Mouse (Mus musculus) kidney, postnatal 0 days (tissue): ENCODE data around the gene Nlrp4f. TPM values are rescaled to one million over a fixed set of nuclear protein-coding genes. Genes with fewer than 3 reads are reported as not detected.

ENCODE experiments used
- ATAC-seq: fragments of 200-750 bp; cut with Nextera tagmentation; replicated peaks from 2 replicates; pipeline ENCODE4 v1.8.0; 2017; ENCODE audit warnings: low read depth, moderate number of reproducible peaks, moderate TSS enrichment, moderate library complexity; ENCODE audit not compliant: low FRiP score
- DNase-seq: peaks from one replicate; pipeline ENCODE4 v3.0.0-alpha.2; 2016; ENCODE audit warnings: low spot score
- H3K27ac ChIP-seq: fragments of 300-500 bp; sonication (generic); 2 replicates; pipeline ENCODE4 v1.5.1; 2014; ENCODE audit warnings: mild to moderate bottlenecking
- H3K27me3 ChIP-seq: fragments of 300-500 bp; sonication (generic); 2 replicates; pipeline ENCODE4 v1.6.1; 2014; ENCODE audit warnings: low read length, mixed read lengths; ENCODE audit not compliant: insufficient read depth
- H3K36me3 ChIP-seq: fragments of 300-500 bp; sonication (generic); 2 replicates; pipeline ENCODE4 v1.6.1; 2014; ENCODE audit warnings: low read length, mixed read lengths; ENCODE audit not compliant: insufficient read depth
- H3K4me1 ChIP-seq: fragments of 300-500 bp; sonication (generic); replicated peaks from 2 replicates; pipeline ENCODE4 v1.6.1; 2014; ENCODE audit warnings: antibody characterized with exemption, low read length, mixed read lengths; ENCODE audit not compliant: insufficient read depth
- H3K4me2 ChIP-seq: fragments of 300-500 bp; sonication (generic); 2 replicates; pipeline ENCODE4 v1.6.1; 2014; ENCODE audit warnings: mild to moderate bottlenecking, low read length, moderate library complexity, mixed read lengths
- H3K4me3 ChIP-seq: fragments of 300-500 bp; sonication (generic); replicated peaks from 2 replicates; pipeline ENCODE4 v1.5.1; 2014; ENCODE audit warnings: low read depth, low read length
- H3K9ac ChIP-seq: fragments of 300-500 bp; sonication (generic); 2 replicates; pipeline ENCODE4 v1.6.1; 2014; ENCODE audit warnings: low read depth, low read length
- H3K9me3 ChIP-seq: fragments of 300-500 bp; sonication (generic); replicated peaks from 2 replicates; pipeline ENCODE4 v1.6.1; 2016; ENCODE audit warnings: low read length, inconsistent platforms, mixed read lengths
- CTCF ChIP-seq: IDR thresholded peaks from 2 replicates; pipeline ENCODE4 v1.5.1; 2016; ENCODE audit warnings: antibody characterized with exemption, low read depth, mild to moderate bottlenecking, moderate library complexity
- WGBS: fragments of 180-500 bp; shearing (Covaris S2); extraction: QIAGEN DNeasy Blood & Tissue Kit; methylation state at CpG from one replicate; pipeline ENCODE4 v1.1.7; 2014; 5-methylcytosine and 5-hydroxymethylcytosine counted together
- polyA plus RNA-seq: library from polyadenylated mRNA; unstranded; fragments of >200 nt; fragmentation: Nextera tagmentation; extraction: Ambion mirVana; gene quantifications from 2 replicates; pipeline ENCODE4 v1.2.1, GENCODE M21; 2015

Gene Nlrp4f
- polyA plus RNA-seq, result not detected in 2 replicates

DNA sequence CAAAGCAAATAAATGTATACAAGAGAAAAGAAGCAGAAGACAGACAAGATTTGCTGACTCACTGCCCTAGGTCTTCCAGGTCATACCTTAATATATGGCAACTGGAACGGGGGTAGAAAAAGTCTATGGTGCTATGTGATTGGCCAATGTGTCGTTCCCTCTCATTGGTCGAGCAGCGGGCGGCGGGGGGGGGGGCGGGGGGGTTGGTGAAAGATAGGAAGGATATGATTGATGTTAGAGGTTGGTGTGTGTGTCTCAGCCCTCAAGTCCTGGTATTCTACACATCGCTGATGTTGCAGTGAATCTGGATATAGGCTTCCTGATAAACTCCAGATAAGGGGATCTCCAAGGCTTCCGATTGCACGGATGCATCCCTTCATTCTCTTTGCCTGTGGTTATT, at the start of gene Nlrp4f:
TSS of gene Nlrp4f (minus strand) at position 101 of the 400 bp plus-strand sequence.
- ATAC-seq (no peak), DNase-seq (no peak)
- H3K27me3 ChIP-seq, result no peaks in the 10 kb centered on the region
- no peak within 1 kb of the TSS for H3K4me3 ChIP-seq
- H3K9me3 ChIP-seq, result no peaks in the 10 kb centered on the region
- H3K27ac ChIP-seq, result no peak within 1 kb of the TSS
- 73% methylated on average over 10 of the region's 10 CpGs for WGBS
- no peak within 1 kb of the TSS for H3K9ac ChIP-seq
- H3K36me3 ChIP-seq, result no peaks in the 10 kb centered on the region
- H3K4me2 ChIP-seq, result no peak within 1 kb of the TSS
- no peak for TF ChIP-seq CTCF
- H3K4me1 ChIP-seq, result no peaks in the 10 kb centered on the region

DNA sequence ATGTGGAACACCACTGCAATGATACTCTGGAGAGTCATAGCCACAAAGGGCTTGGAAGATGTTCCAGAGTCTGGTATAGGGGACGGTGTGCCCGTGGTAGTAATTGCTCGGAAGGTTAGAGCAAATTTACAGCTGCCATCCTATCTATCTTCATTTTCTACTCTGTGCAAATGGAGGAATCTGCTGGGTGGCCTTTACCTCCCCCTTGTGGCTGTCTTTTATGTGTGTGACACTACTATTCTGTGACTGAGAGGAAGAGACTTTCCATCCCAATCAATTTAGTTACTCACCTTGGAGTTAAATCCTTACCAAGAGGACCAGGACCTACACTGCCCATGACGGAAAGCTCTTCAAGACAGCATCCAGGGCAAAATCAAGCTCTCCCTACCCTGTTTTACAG, 37.5 kb upstream of the Nlrp4f start:
- Histone ChIP-seq H3K4me3 (no peak overlapping the region), H3K36me3 (no peaks in the 10 kb centered on the region), H3K27me3 (no peaks in the 10 kb centered on the region), H3K9me3 (0 out of 2 replicates have a peak, but pooled peaks cover 3% of the 10 kb centered on the region), H3K4me1 (peaks cover 4% of the 10 kb centered on the region; the same call in 1 of the 2 replicates), H3K9ac (no peak overlapping the region), H3K27ac (no peak overlapping the region), H3K4me2 (no peak overlapping the region)
- WGBS, result 93% methylated on average over 4 of the region's 4 CpGs
- TF ChIP-seq CTCF, result peak; percentile 35; the same call in 1 of the 2 replicates
- ATAC-seq, result no peak
- DNase-seq, result peak; percentile 3

DNA sequence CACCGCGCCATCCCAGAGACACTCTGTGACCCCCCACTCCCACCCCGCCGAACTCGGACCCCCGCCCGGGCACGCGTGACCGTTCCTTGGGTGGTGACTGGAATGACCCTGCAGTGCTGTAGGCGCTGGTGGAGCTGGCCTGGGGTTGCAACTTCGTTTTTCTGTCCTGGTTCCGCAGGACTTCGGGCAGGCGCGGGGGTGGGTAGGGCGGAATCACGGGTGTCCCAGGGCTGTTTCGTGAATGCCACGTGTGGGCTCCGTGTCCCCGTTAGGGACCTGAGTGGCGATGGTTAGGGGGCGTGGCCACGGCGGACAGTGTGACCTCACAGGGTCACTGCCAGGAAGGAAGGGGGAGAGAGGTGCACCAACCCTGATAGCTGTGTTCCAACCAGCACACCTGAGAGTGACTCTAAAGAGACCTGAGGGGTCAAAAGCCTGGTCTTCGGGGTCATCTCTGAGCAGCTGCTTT, 36.6 kb upstream of the Nlrp4f start:
- Histone ChIP-seq H3K4me3 (peak overlapping the region; percentile 64), H3K27me3 (no peaks in the 10 kb centered on the region), H3K9me3 (0 out of 2 replicates have a peak, but pooled peaks cover 3% of the 10 kb centered on the region), H3K9ac (no peak overlapping the region; the same call in 1 of the 2 replicates), H3K36me3 (no peaks in the 10 kb centered on the region), H3K4me1 (peaks cover 4% of the 10 kb centered on the region; the same call in 1 of the 2 replicates), H3K4me2 (peak overlapping the region; percentile 96), H3K27ac (no peak overlapping the region)
- WGBS, result 39% methylated on average over 27 of the region's 27 CpGs
- TF ChIP-seq CTCF, result no peak
- ATAC-seq (no peak), DNase-seq (no peak)

DNA sequence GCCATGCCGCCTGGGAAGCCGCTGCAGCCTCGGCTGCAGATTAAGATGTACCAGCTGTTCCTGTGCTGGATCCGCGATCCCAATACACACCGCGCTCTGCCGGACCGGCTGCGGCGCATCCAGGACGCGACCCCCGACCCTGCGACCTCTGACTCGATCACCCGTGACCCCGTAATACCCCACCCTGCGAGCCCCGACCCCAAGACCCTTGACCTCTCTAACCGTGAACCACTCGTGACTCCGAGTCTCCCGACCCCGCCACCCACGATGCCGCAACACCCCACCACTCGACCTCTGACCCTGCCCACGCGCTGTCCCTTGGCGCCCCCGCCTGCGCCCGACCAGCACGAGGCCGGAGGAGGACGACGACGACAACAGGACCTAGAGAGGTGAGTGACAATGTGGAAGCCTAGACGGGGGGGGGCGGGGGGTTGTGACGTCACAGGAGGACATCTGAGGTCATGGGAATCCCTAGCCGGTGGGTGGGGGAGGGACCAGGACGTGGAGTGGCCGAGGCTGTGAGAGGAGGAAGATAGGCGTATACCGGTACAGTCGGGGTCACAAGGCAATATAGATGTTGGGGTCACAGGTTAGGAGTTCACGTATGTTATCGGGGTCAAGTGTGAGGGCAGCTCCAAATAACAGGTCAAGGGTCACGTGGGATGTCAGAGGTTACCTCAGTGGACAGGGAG, 36.0 kb upstream of the Nlrp4f start:
- Histone ChIP-seq H3K9me3 (0 out of 2 replicates have a peak, but pooled peaks cover 3% of the 10 kb centered on the region), H3K27ac (peak overlapping the region; percentile 88), H3K36me3 (no peaks in the 10 kb centered on the region), H3K4me3 (peak overlapping the region; percentile 64), H3K27me3 (no peaks in the 10 kb centered on the region), H3K9ac (peak overlapping the region; percentile 65), H3K4me1 (peaks cover 4% of the 10 kb centered on the region; the same call in 1 of the 2 replicates), H3K4me2 (peak overlapping the region; percentile 96)
- WGBS, result 3% methylated on average over 50 of the region's 51 CpGs
- no peak for TF ChIP-seq CTCF
- no peak; the same call in 1 of the 2 replicates for ATAC-seq
- DNase-seq, result peak; percentile 8

DNA sequence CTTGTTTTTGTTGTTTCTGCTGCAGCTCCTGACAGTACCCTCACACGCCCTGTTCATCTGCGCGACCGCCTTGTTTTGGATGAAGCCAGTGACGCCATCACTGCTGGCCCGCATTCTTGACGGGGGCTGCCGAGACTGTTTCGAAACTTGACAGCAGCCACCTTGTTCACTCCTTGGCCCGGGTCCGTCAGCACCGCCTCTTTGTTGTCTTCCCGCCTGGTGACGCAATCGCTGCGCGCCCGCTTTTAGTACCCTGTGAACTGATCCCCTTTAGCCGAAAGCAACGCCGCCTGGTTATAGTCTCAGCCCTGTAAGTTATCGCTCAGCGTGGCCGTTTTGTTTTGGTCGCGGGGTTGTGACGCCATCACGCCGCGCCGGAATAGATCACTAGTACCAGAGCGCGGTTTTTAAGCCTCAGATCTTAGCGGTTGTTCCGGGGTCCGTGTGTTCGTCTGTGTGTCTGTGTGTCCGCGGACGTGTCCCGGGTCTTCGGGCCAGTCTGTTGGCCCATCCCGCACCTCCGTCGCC, 35.4 kb upstream of the Nlrp4f start:
- ATAC-seq (peak; percentile 88), DNase-seq (peak; percentile 94)
- TF ChIP-seq CTCF, result no peak
- Histone ChIP-seq H3K27ac (peak overlapping the region; percentile 88), H3K4me3 (peak overlapping the region; percentile 64), H3K27me3 (no peaks in the 10 kb centered on the region), H3K9ac (peak overlapping the region; percentile 65), H3K36me3 (no peaks in the 10 kb centered on the region), H3K4me1 (peaks cover 4% of the 10 kb centered on the region; the same call in 1 of the 2 replicates), H3K4me2 (peak overlapping the region; percentile 96), H3K9me3 (0 out of 2 replicates have a peak, but pooled peaks cover 2% of the 10 kb centered on the region)
- WGBS, result under 1% methylated on average over 45 of the region's 45 CpGs

DNA sequence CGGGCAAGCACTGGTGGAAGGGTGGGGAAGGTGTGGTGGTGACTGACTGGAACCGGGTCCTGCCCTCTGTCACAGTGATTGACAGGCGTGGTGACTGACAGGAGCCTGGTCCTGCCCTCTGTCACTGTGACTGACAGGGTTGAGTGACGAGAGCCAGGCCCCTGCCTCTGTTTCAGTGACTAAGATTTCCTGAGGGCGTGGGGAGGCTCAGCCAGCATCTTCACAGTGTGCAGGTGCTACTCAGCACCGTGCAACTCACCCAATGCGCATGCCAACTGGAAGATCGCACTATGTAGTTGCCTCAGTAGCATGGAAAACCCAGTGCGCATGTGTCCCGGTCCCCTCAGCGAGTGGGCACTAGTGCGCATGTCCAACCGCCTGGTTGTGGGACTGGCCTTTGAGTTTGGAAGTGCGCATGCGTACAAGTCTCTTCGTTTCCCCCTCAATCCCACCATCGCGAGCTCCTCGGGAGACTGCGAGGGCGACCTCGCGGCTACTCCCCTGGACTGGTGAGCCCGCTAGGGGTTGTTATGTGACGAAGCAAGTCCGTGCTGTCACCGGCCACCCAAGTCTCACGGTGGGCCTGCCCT, 34.8 kb upstream of the Nlrp4f start:
- H3K27ac ChIP-seq, result peak overlapping the region; percentile 88
- peak; percentile 93 for ATAC-seq
- WGBS, result 2% methylated on average over 28 of the region's 28 CpGs

More for the DNA sequence above, 34.8 kb upstream of the Nlrp4f start:
- Histone ChIP-seq H3K36me3 (no peaks in the 10 kb centered on the region), H3K4me3 (peak overlapping the region; percentile 64), H3K9ac (peak overlapping the region; percentile 65), H3K27me3 (no peaks in the 10 kb centered on the region), H3K4me1 (peaks cover 4% of the 10 kb centered on the region; the same call in 1 of the 2 replicates), H3K9me3 (no peaks in the 10 kb centered on the region), H3K4me2 (peak overlapping the region; percentile 96)
- peak; percentile 0; the same call in 1 of the 2 replicates for TF ChIP-seq CTCF
- DNase-seq, result peak; percentile 99
